Mouse (Mus musculus) embryo, embryonic 10 days (tissue): ENCODE results near the gene Deaf1.

Experiments
- DNase-seq: peaks from one replicate; pipeline ENCODE4 v3.0.0-alpha.2; 2015; ENCODE audit warnings: low spot score

Gene Deaf1

GRCm38 (mm10) chr7:141327469-141328372 is at the start of gene Deaf1, which contains the start of gene Tmem80:
Deaf1 (minus strand) TSS chr7:141327690.
Tmem80 (plus strand) TSS chr7:141327739.
- peak; percentile 97 for DNase-seq

- DNase-seq: no peak
Measured at GRCm38 (mm10) chr7:141374399-141374798, 46.9 kb upstream of the Deaf1 start.

- peak; percentile 26 for DNase-seq
Measured at GRCm38 (mm10) chr7:141373611-141374010, 46.1 kb upstream of the Deaf1 start.

- no peak for DNase-seq
Measured at GRCm38 (mm10) chr7:141371942-141372595, 44.6 kb upstream of the Deaf1 start.

- DNase-seq: no peak
Measured at GRCm38 (mm10) chr7:141369918-141370317, 42.4 kb upstream of the Deaf1 start.

GRCm38 (mm10) chr7:141367358-141367757 is 39.9 kb upstream of the Deaf1 start:
- DNase-seq: no peak

GRCm38 (mm10) chr7:141365049-141365445 is 37.6 kb upstream of the Deaf1 start:
- no peak for DNase-seq

GRCm38 (mm10) chr7:141364349-141365048 is 37.0 kb upstream of the Deaf1 start:
- no peak for DNase-seq

GRCm38 (mm10) chr7:141363752-141364125 is 36.2 kb upstream of the Deaf1 start:
- DNase-seq: no peak

- peak; percentile 87 for DNase-seq
Measured at GRCm38 (mm10) chr7:141363106-141363751, 35.7 kb upstream of the Deaf1 start.

- no peak for DNase-seq
Measured at GRCm38 (mm10) chr7:141361510-141361909, 34.0 kb upstream of the Deaf1 start.

GRCm38 (mm10) chr7:141356971-141357370 is 29.5 kb upstream of the Deaf1 start:
- no peak for DNase-seq

GRCm38 (mm10) chr7:141355626-141356326 is 28.3 kb upstream of the Deaf1 start:
- peak; percentile 29 for DNase-seq

- no peak for DNase-seq
Measured at GRCm38 (mm10) chr7:141355051-141355450, 27.6 kb upstream of the Deaf1 start.

- DNase-seq: no peak
Measured at GRCm38 (mm10) chr7:141351061-141351460, 23.6 kb upstream of the Deaf1 start.

- no peak for DNase-seq
Measured at GRCm38 (mm10) chr7:141344787-141345186, 17.3 kb upstream of the Deaf1 start.

GRCm38 (mm10) chr7:141343696-141344095 is 16.2 kb upstream of the Deaf1 start:
- DNase-seq: no peak

- DNase-seq: no peak
Measured at GRCm38 (mm10) chr7:141343230-141343629, 15.7 kb upstream of the Deaf1 start.

GRCm38 (mm10) chr7:141341689-141342226 is 14.3 kb upstream of the Deaf1 start:
- DNase-seq: no peak

GRCm38 (mm10) chr7:141340476-141340875 is 13.0 kb upstream of the Deaf1 start:
- no peak for DNase-seq

GRCm38 (mm10) chr7:141340023-141340422 is 12.5 kb upstream of the Deaf1 start:
- no peak for DNase-seq
